Mouse (Mus musculus) heart, adult 11 months (tissue): ENCODE data around the gene Tulp2.
A peak's percentile ranks its signal among the peaks of the same experiment; 100 is the strongest.

Source experiments
- DNase-seq: peaks from one replicate; pipeline ENCODE4 v3.0.0; 2022

The Tulp2 gene

GRCm38 (mm10) chr7:45555787-45556186 is 74.1 kb downstream of the Tulp2 start:
- DNase-seq = peak; percentile 94

- DNase-seq = no peak
These were observed 77.2 kb downstream of the Tulp2 start for GRCm38 (mm10) chr7:45558907-45559306.

- no peak for DNase-seq
These were observed 78.6 kb downstream of the Tulp2 start for GRCm38 (mm10) chr7:45560241-45560640.

GRCm38 (mm10) chr7:45560843-45561623 is 79.4 kb downstream of the Tulp2 start:
- peak; percentile 97 for DNase-seq

- DNase-seq = peak; percentile 92
These were observed 80.2 kb downstream of the Tulp2 start for GRCm38 (mm10) chr7:45561624-45562520.

GRCm38 (mm10) chr7:45564811-45565210 is 83.1 kb downstream of the Tulp2 start:
- no peak for DNase-seq

- no peak for DNase-seq
These were observed 83.8 kb downstream of the Tulp2 start for GRCm38 (mm10) chr7:45565446-45565845.

- peak; percentile 91 for DNase-seq
These were observed 85.6 kb downstream of the Tulp2 start for GRCm38 (mm10) chr7:45567112-45567779.

- peak; percentile 100 for DNase-seq
These were observed 86.3 kb downstream of the Tulp2 start for GRCm38 (mm10) chr7:45567780-45568516.

GRCm38 (mm10) chr7:45568601-45569473 is 87.2 kb downstream of the Tulp2 start:
- no peak for DNase-seq

GRCm38 (mm10) chr7:45570103-45570741 is 88.5 kb downstream of the Tulp2 start, which contains the start of gene Bcat2:
Gene Bcat2 (plus strand): TSS chr7:45570153.
- peak; percentile 98 for DNase-seq

GRCm38 (mm10) chr7:45571966-45572365 is 90.3 kb downstream of the Tulp2 start:
- DNase-seq = no peak
